Mouse (Mus musculus): ENCODE measurements around the gene Gm10638.

GRCm38 (mm10) chr8:86781094-86781493 lies 35.6 kb downstream of the Gm10638 start:
- TF ChIP-seq CTCF (conservative IDR thresholded peaks at IDR 0.05; ENCODE audit: low read length) (no peak), POU5F1 (IDR thresholded peaks at IDR 0.05; ENCODE audit: borderline replicate concordance, low read length) (no peak), NANOG (IDR thresholded peaks at IDR 0.05; ENCODE audit: borderline replicate concordance, low read length) (no peak)

Measured in E14TG2a.4 (cell line).